Mouse (Mus musculus): Measurements from ENCODE around the gene Prpf31.

GRCm38 (mm10) chr7:3656966-3657365 is 27.2 kb downstream of the Prpf31 start:
- TF ChIP-seq CTCF (IDR thresholded peaks at IDR 0.05; ENCODE audit: borderline replicate concordance, control insufficient read depth, extremely low read depth, insufficient read depth, low read length, poor library complexity) (no peak), POLR2A (IDR thresholded peaks at IDR 0.05; ENCODE audit: control insufficient read depth, extremely low read depth, insufficient read depth, low read length, poor library complexity) (no peak)
